13 mouse cellular contexts compared by ENCODE assay signal in the genomic region with DNA sequence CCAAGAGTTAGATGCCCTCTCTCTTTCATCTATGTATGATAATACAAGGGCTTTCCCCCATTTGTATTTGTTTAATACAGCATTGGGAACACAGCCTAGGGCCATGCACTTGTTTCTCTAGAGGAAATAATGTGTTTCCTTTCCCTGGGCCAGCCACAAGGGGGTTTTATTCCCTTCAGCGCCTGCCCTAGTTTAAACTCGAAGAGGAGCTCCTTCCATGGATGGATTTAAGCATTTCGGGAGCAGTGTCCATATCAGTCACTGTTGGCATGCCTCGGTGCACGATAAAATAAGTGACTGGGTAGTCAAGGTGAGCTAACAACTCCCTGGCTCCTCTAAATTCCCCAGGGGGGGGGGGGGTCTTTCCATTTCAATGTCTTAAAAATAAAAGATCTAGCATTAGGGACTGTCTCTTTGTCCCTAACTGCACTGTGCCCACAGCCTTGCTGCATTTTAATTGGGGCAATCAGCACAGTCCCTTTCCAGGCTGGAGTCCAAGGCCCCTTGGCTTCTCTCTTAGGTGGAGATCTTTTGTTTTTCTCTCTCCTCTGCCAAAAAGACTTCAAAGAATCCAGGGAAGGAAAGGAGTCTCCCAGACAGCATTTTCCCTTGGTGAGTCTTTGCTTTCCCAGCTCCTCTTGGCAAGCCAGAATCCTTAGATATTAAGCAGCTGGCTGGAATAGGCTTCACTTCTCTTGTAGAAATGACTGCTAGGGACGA. TPM values are rescaled to one million over a fixed set of nuclear protein-coding genes. Genes with fewer than 3 reads are reported as not detected.
DNase-seq lines count a peak whose midpoint lies in the region; ATAC-seq and TF ChIP-seq lines count a peak whose summit lies in the region.
"Had no signal": no experiment of that assay in that cellular context is flagged by ENCODE, and none has a peak within 500 bp of the region (broad histone marks: within the 10 kb centered on the region; RNA-seq: fewer than 3 reads in every experiment).

No protein-coding gene starts in this region.

- H3K27me3 ChIP-seq in kidney, postnatal 0 days (ENCODE audit: insufficient read depth, low read length), result no peaks in the 10 kb centered on the region
- H3K27me3 ChIP-seq in stomach, embryonic 16.5 days (ENCODE audit: control insufficient read depth, insufficient read depth, low read length), result no peaks in the 10 kb centered on the region

- peak; percentile 26 to 52 for DNase-seq in cerebellum, postnatal 10 days
- no peak for DNase-seq in cerebellum, adult 11-12 months
- no peak for DNase-seq in kidney, postnatal 0 days (ENCODE audit: low spot score)
- DNase-seq in kidney, postnatal 10 days, result no peak
- peak; percentile 82 for DNase-seq in right cerebral cortex, postnatal 10 days (ENCODE audit: low spot score in 2 of 2)
- no peak for DNase-seq in right cerebral cortex, postnatal 14 days
- no peak for DNase-seq in thymus, postnatal 36 days
- DNase-seq: adrenal gland, postnatal 25 days; cerebellum, adult 8-10 months; kidney, postnatal 14 days had no signal

- no peaks in the 10 kb centered on the region for H3K9me3 ChIP-seq in kidney, postnatal 0 days (replicated peaks; ENCODE audit: low read length)
- H3K9me3 ChIP-seq in stomach, embryonic 16.5 days (replicated peaks; ENCODE audit: control insufficient read depth, low read length), result no peaks in the 10 kb centered on the region
- H3K9me3 ChIP-seq: G1E had no signal

- H3K9ac ChIP-seq in kidney, postnatal 0 days (ENCODE audit: low read depth, low read length), result no peak overlapping the region
- no peak overlapping the region for H3K9ac ChIP-seq in stomach, embryonic 16.5 days (ENCODE audit: low read length)

- no peaks in the 10 kb centered on the region for H3K36me3 ChIP-seq in kidney, postnatal 0 days (ENCODE audit: insufficient read depth, low read length)
- no peaks in the 10 kb centered on the region for H3K36me3 ChIP-seq in stomach, embryonic 16.5 days (ENCODE audit: control insufficient read depth, insufficient read depth, low read length)

- no peak overlapping the region for H3K4me2 ChIP-seq in kidney, postnatal 0 days (ENCODE audit: low read length)
- H3K4me2 ChIP-seq in stomach, embryonic 16.5 days (ENCODE audit: low read depth, low read length), result no peak overlapping the region

- no peaks in the 10 kb centered on the region for H3K4me1 ChIP-seq in kidney, postnatal 0 days (replicated peaks; ENCODE audit: insufficient read depth, low read length)
- 0 out of 2 replicates have a peak, but pooled peaks cover 8% of the 10 kb centered on the region for H3K4me1 ChIP-seq in stomach, embryonic 16.5 days (ENCODE audit: control insufficient read depth, insufficient read depth, low read length)

- ATAC-seq in kidney, postnatal 0 days (replicated peaks; ENCODE audit: low FRiP score, low read depth), result no peak
- no peak for ATAC-seq in stomach, embryonic 16.5 days (ENCODE audit: insufficient read depth, low FRiP score)

- WGBS in kidney, postnatal 0 days, result 49% methylated on average over 6 of the region's 6 CpGs
- 67% methylated on average over 6 of the region's 6 CpGs for WGBS in stomach, embryonic 16.5 days

- no peak overlapping the region for H3K4me3 ChIP-seq in kidney, postnatal 0 days (replicated peaks; ENCODE audit: low read depth, low read length)
- no peak overlapping the region for H3K4me3 ChIP-seq in stomach, embryonic 16.5 days (replicated peaks; ENCODE audit: low read length)
- H3K4me3 ChIP-seq: erythroblast, embryonic 14.5 days had no signal

- H3K27ac ChIP-seq in kidney, postnatal 0 days, result no peak overlapping the region
- peak overlapping the region; percentile 10; the same call in 1 of the 2 replicates for H3K27ac ChIP-seq in stomach, embryonic 16.5 days (ENCODE audit: low read length)

- TF ChIP-seq CTCF in kidney, postnatal 0 days (IDR thresholded peaks at IDR 0.05; ENCODE audit: low read depth), result peak; percentile 38; the same call in 1 of the 2 replicates

RNA-seq across cellular contexts. Expression of gene Ston2, which starts 55.3 kb away (rescaled TPM):
- polyA plus RNA-seq in kidney, postnatal 0 days (2015; fragmentation: Nextera tagmentation; extraction: Ambion mirVana), result 8.1 and 8.2 TPM in 2 replicates
- polyA plus RNA-seq in stomach, embryonic 16.5 days (2015; fragmentation: Nextera tagmentation; extraction: Ambion mirVana), result 8.1 and 8.5 TPM in 2 replicates

Comparison
In these comparisons a context has a peak if more than half of its experiments do, and no peak if none do; other contexts are left out.
1. DNase-seq: peak in cerebellum, postnatal 10 days (2 of 2) and right cerebral cortex, postnatal 10 days (2 of 2); none in cerebellum, adult 11-12 months (single experiment), kidney, postnatal 0 days (single experiment), kidney, postnatal 10 days (single experiment), right cerebral cortex, postnatal 14 days (single experiment) and thymus, postnatal 36 days (0 of 2).